Mouse (Mus musculus) adipocyte (in vitro differentiated cells): ENCODE measurements around the gene Zcchc14.
"Not testable (repeated sequence)": the region's sequence is repeated elsewhere in the genome, so short reads cannot be mapped to it uniquely, and the experiment has no call there.

ENCODE experiments used
- DNase-seq: peaks from one replicate; pipeline ENCODE4 v3.0.0-alpha.2; 2016; ENCODE audit warnings: low spot score

Zcchc14 gene

GRCm38 (mm10) chr8:121652774-121653323, at the start of gene Zcchc14:
Gene Zcchc14 (minus strand): TSS chr8:121652901.
- peak; percentile 93 for DNase-seq

- no peak for DNase-seq
Measured at GRCm38 (mm10) chr8:121699936-121700335, 47.2 kb upstream of the Zcchc14 start.

- no peak for DNase-seq
Measured at GRCm38 (mm10) chr8:121698615-121699101, 46.0 kb upstream of the Zcchc14 start.

- no peak for DNase-seq
Measured at GRCm38 (mm10) chr8:121697735-121698614, 45.3 kb upstream of the Zcchc14 start.

GRCm38 (mm10) chr8:121695585-121696184, 43.0 kb upstream of the Zcchc14 start:
- peak; percentile 93 for DNase-seq

- no peak for DNase-seq
Measured at GRCm38 (mm10) chr8:121694453-121694852, 41.8 kb upstream of the Zcchc14 start.

GRCm38 (mm10) chr8:121688496-121688895, 35.8 kb upstream of the Zcchc14 start:
- DNase-seq: no peak

- no peak for DNase-seq
Measured at GRCm38 (mm10) chr8:121687455-121688161, 34.9 kb upstream of the Zcchc14 start.

- DNase-seq: peak; percentile 44
Measured at GRCm38 (mm10) chr8:121685419-121685818, 32.7 kb upstream of the Zcchc14 start.

GRCm38 (mm10) chr8:121683083-121683832, 30.6 kb upstream of the Zcchc14 start:
- no peak for DNase-seq

- no peak for DNase-seq
Measured at GRCm38 (mm10) chr8:121681457-121681856, 28.8 kb upstream of the Zcchc14 start.

- no peak for DNase-seq
Measured at GRCm38 (mm10) chr8:121680896-121681295, 28.2 kb upstream of the Zcchc14 start.

GRCm38 (mm10) chr8:121678696-121679095, 26.0 kb upstream of the Zcchc14 start:
- DNase-seq: no peak

GRCm38 (mm10) chr8:121675701-121676100, 23.0 kb upstream of the Zcchc14 start:
- no peak for DNase-seq

- DNase-seq: no peak
Measured at GRCm38 (mm10) chr8:121675161-121675560, 22.5 kb upstream of the Zcchc14 start.

- no peak for DNase-seq
Measured at GRCm38 (mm10) chr8:121674524-121674923, 21.8 kb upstream of the Zcchc14 start.

GRCm38 (mm10) chr8:121673917-121674316, 21.2 kb upstream of the Zcchc14 start:
- DNase-seq: no peak

- no peak for DNase-seq
Measured at GRCm38 (mm10) chr8:121673153-121673552, 20.5 kb upstream of the Zcchc14 start.

GRCm38 (mm10) chr8:121669208-121669607, 16.5 kb upstream of the Zcchc14 start:
- DNase-seq: no peak

- no peak for DNase-seq
Measured at GRCm38 (mm10) chr8:121668553-121668952, 15.9 kb upstream of the Zcchc14 start.

- DNase-seq: not testable (repeated sequence)
Measured at GRCm38 (mm10) chr8:121667936-121668500, 15.3 kb upstream of the Zcchc14 start.
